Mouse (Mus musculus): Measurements from ENCODE around the gene AC153137.1. TPM values are rescaled to one million over a fixed set of nuclear protein-coding genes. Genes with fewer than 3 reads are reported as not detected.

The AC153137.1 gene
- total RNA-seq, 4 experiments from 2014 or later = not detected

Other genes starting within 250 kb of the AC153137.1 start
- 10 to 100 TPM; 73.4 to 92.2 (median 78.2) TPM for gene Phf3, start 104.0 kb downstream of the AC153137.1 start, total RNA-seq (2022)
- not detected for gene Lgsn, start 198.4 kb upstream of the AC153137.1 start, total RNA-seq (2022)
- gene 4931428L18Rik, start 244.7 kb upstream of the AC153137.1 start, total RNA-seq (2022) = not detected
- gene Pih1d3, start 244.9 kb upstream of the AC153137.1 start, total RNA-seq (2022) = not detected

Data from adrenal gland, adult 8-10 months (tissue).